Comparison of ENCODE assay signal across 8 mouse cellular contexts in genomic region chr7:127278311-127278710, GRCm38 (mm10). TPM values are rescaled to one million over a fixed set of nuclear protein-coding genes. Genes with fewer than 3 reads are reported as not detected.
DNase-seq lines count a peak whose midpoint lies in the region; ATAC-seq and TF ChIP-seq lines count a peak whose summit lies in the region.

No protein-coding gene starts in this region.

- H3K9me3 ChIP-seq in liver, postnatal 0 days (ENCODE audit: low read length) = no peaks in the 10 kb centered on the region

- H3K36me3 ChIP-seq in testis, adult 2 months (ENCODE audit: control insufficient read depth, insufficient read depth, low read length) = no peaks in the 10 kb centered on the region
- no peaks in the 10 kb centered on the region for H3K36me3 ChIP-seq in liver, postnatal 0 days (replicated peaks; ENCODE audit: insufficient read depth, low read length)

- H3K27me3 ChIP-seq in testis, adult 2 months (ENCODE audit: control insufficient read depth, insufficient read depth, low read length) = no peaks in the 10 kb centered on the region
- H3K27me3 ChIP-seq in liver, postnatal 0 days (ENCODE audit: insufficient read depth, low read length) = no peaks in the 10 kb centered on the region

- no peak overlapping the region for H3K27ac ChIP-seq in testis, adult 2 months (ENCODE audit: control insufficient read depth, insufficient read depth, low read depth, low read length)
- H3K27ac ChIP-seq in liver, postnatal 0 days (ENCODE audit: low read depth) = peak overlapping the region; percentile 94

- DNase-seq in cerebellum, postnatal 10 days = peak; percentile 62 to 64
- no peak for DNase-seq in cerebellum, adult 9-10 months
- DNase-seq in testis, postnatal 14 days (ENCODE audit: low spot score) = no peak
- DNase-seq in liver, postnatal 0 days = peak; percentile 70
- DNase-seq in spleen, postnatal 4 days (ENCODE audit: low spot score in 2 of 2) = peak; percentile 64 to 76
- DNase-seq in cerebellum, postnatal 36 days = no peak

- H3K4me1 ChIP-seq in testis, adult 2 months (ENCODE audit: control insufficient read depth, insufficient read depth, low read length) = peaks cover 10% of the 10 kb centered on the region
- peaks cover 15% of the 10 kb centered on the region for H3K4me1 ChIP-seq in liver, postnatal 0 days (ENCODE audit: insufficient read depth)

- no peak overlapping the region for H3K4me2 ChIP-seq in liver, postnatal 0 days (ENCODE audit: low read depth, low read length)

- peak; percentile 51 to 60 for ATAC-seq in hematopoietic stem cell, adult 5-6 weeks (replicated peaks in 1 of 2; ENCODE audit: insufficient read depth in 1 of 2, low FRiP score in 2 of 2, low TSS enrichment in 1 of 2, low read depth in 1 of 2, poor library complexity in 2 of 2, severe bottlenecking in 2 of 2)
- no peak for ATAC-seq in liver, postnatal 0 days

- TF ChIP-seq EP300 in liver, postnatal 0 days (IDR thresholded peaks at IDR 0.05; ENCODE audit: low read depth) = no peak

- peak overlapping the region; percentile 38; the same call in 1 of the 2 replicates for H3K9ac ChIP-seq in liver, postnatal 0 days (replicated peaks)

- no peak overlapping the region for H3K4me3 ChIP-seq in testis, adult 2 months (ENCODE audit: control insufficient read depth, low read depth, low read length)
- H3K4me3 ChIP-seq in liver, postnatal 0 days (ENCODE audit: low read depth, low read length) = no peak overlapping the region

- WGBS in liver, postnatal 0 days (ENCODE audit: insufficient replicate concordance) = 13% methylated on average over 8 of the region's 8 CpGs

- TF ChIP-seq CTCF in testis, adult 2 months (IDR thresholded peaks at IDR 0.05; ENCODE audit: control insufficient read depth, insufficient read depth, insufficient replicate concordance, low read depth, low read length) = peak; percentile 40; the same call in 1 of the 2 replicates
- TF ChIP-seq CTCF in liver, postnatal 0 days (IDR thresholded peaks at IDR 0.05; ENCODE audit: low read depth) = peak; percentile 84

- TF ChIP-seq POLR2A in testis, adult 2 months (IDR thresholded peaks at IDR 0.05; ENCODE audit: control insufficient read depth, low read depth, low read length) = no peak

RNA-seq across cellular contexts. Expression of gene Sephs2, which starts 4.5 kb away (rescaled TPM):
- 79.1 and 84.0 TPM in 2 replicates for polyA plus RNA-seq in testis, adult 2 months (2012; rRNA removed)
- 76.8 and 79.8 TPM in 2 replicates for total RNA-seq in hematopoietic stem cell, adult 5-6 weeks (2017)
- polyA plus RNA-seq in liver, postnatal 0 days (2015; fragmentation: Nextera tagmentation; extraction: Ambion mirVana) = 712 and 714 TPM in 2 replicates

RNA-seq across cellular contexts. Expression of gene Itgal, which starts 17.7 kb away (rescaled TPM):
- 0.79 and 0.93 TPM in 2 replicates for polyA plus RNA-seq in testis, adult 2 months (2012; rRNA removed)
- total RNA-seq in hematopoietic stem cell, adult 5-6 weeks (2017) = 13.7 and 23.1 TPM in 2 replicates
- 5.9 and 6.8 TPM in 2 replicates for polyA plus RNA-seq in liver, postnatal 0 days (2015; fragmentation: Nextera tagmentation; extraction: Ambion mirVana)

RNA-seq across cellular contexts. Expression of gene Dctpp1, which starts 17.8 kb away (rescaled TPM):
- 22.2 and 23.7 TPM in 2 replicates for polyA plus RNA-seq in testis, adult 2 months (2012; rRNA removed)
- 59.0 and 60.5 TPM in 2 replicates for total RNA-seq in hematopoietic stem cell, adult 5-6 weeks (2017)
- polyA plus RNA-seq in liver, postnatal 0 days (2015; fragmentation: Nextera tagmentation; extraction: Ambion mirVana) = 96.8 and 107 TPM in 2 replicates

RNA-seq across cellular contexts. Expression of gene Zfp771, which starts 34.2 kb away (rescaled TPM):
- polyA plus RNA-seq in testis, adult 2 months (2012; rRNA removed) = 41.0 and 48.4 TPM in 2 replicates
- 3.9 and 10.2 TPM in 2 replicates for total RNA-seq in hematopoietic stem cell, adult 5-6 weeks (2017)
- 15.5 and 17.8 TPM in 2 replicates for polyA plus RNA-seq in liver, postnatal 0 days (2015; fragmentation: Nextera tagmentation; extraction: Ambion mirVana)

RNA-seq across cellular contexts. Expression of gene Sept1, which starts 45.4 kb away (rescaled TPM):
- 2.8 and 3.2 TPM in 2 replicates for polyA plus RNA-seq in testis, adult 2 months (2012; rRNA removed)
- 145 and 165 TPM in 2 replicates for total RNA-seq in hematopoietic stem cell, adult 5-6 weeks (2017)
- polyA plus RNA-seq in liver, postnatal 0 days (2015; fragmentation: Nextera tagmentation; extraction: Ambion mirVana) = 16.7 and 17.3 TPM in 2 replicates

Comparison
In these comparisons a context has a peak if more than half of its experiments do, and no peak if none do; other contexts are left out.
1. DNase-seq: peak in cerebellum, postnatal 10 days (2 of 2), liver, postnatal 0 days (single experiment) and spleen, postnatal 4 days (2 of 2); none in cerebellum, adult 9-10 months (single experiment), testis, postnatal 14 days (single experiment) and cerebellum, postnatal 36 days (0 of 2).